Mouse (Mus musculus): Measurements from ENCODE around the gene Cx3cr1. TPM values are rescaled to one million over a fixed set of nuclear protein-coding genes. Genes with fewer than 3 reads are reported as not detected.

Gene Cx3cr1
- polyA plus RNA-seq, 1 experiment from 2014 or later: 7.0 TPM

DNA sequence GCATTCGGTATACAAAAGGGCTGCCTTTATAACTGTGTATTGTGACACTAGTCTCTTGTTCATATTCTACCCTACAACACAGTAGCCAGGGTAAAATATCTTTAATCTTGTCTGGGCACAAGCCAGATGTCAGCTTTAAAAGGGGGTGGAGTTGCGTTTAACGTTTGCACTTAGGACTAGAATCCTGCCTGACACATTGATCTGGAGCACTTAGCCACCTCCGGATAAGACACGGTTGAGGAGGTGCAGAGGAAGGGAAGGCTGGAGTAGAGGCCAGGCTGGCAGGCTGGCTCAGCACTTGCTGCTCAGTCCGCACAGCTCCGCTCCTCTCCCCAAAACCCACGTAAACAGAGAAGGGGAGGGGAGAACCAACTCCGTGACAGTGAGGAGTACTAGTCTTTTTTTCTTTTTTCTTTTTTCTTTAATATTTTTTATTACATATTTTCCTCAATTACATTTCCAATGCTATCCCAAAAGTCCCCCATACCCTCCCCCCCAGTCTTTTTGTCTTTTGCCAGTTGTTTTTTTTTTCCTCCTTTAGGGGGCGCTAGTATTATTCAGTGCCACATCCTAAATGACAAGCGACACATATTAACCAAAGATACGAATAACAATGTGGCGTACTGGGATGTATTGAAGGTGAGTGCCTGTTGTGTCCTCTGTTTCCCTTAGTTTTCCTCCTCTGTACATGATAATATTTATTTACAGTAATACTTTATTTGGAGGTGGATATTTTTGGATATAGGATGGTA lies 156.4 kb downstream of the Cx3cr1 start:
- no peaks in the 10 kb centered on the region for H3K27me3 ChIP-seq (replicated peaks; ENCODE audit: control insufficient read depth, insufficient read depth, low read length)
- WGBS: 77% methylated on average over 13 of the region's 13 CpGs
- H3K4me3 ChIP-seq (ENCODE audit: low read depth, low read length): no peak overlapping the region
- H3K27ac ChIP-seq (ENCODE audit: low read depth, low read length): no peak overlapping the region
- no peak overlapping the region for H3K4me2 ChIP-seq
- no peaks in the 10 kb centered on the region for H3K9me3 ChIP-seq (ENCODE audit: control insufficient read depth, low read length)
- H3K9ac ChIP-seq (ENCODE audit: low read depth, low read length): no peak overlapping the region
- H3K36me3 ChIP-seq (ENCODE audit: control insufficient read depth, insufficient read depth, low read length): peaks cover 35% of the 10 kb centered on the region
- no peaks in the 10 kb centered on the region for H3K4me1 ChIP-seq (replicated peaks; ENCODE audit: control insufficient read depth, insufficient read depth, low read length)
- no peak for DNase-seq (ENCODE audit: low spot score)
- ATAC-seq (replicated peaks; ENCODE audit: low FRiP score): no peak

DNA sequence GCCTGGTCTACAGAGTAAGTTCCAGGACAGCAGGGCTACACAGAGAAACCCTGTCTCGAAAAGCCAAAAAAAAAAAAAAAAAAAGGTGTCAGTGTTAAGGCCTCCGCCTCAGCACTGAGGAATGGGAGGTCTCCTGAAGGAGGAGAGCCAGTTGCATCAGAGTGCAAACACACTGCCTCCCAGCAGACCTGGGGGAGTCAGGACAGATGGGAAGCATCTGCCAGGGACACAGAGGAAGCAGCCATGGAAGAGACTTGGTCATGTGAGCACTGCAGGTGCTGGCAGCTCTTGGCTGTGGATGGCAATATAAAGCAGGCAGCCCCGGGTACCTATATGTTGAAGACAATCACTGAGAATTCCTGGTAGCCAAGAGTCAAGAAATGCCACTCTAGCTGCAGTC lies 159.7 kb downstream of the Cx3cr1 start:
- Histone ChIP-seq H3K4me1 (replicated peaks; ENCODE audit: control insufficient read depth, insufficient read depth, low read length) (no peaks in the 10 kb centered on the region), H3K36me3 (ENCODE audit: control insufficient read depth, insufficient read depth, low read length) (peaks cover 37% of the 10 kb centered on the region), H3K27me3 (replicated peaks; ENCODE audit: control insufficient read depth, insufficient read depth, low read length) (no peaks in the 10 kb centered on the region), H3K9me3 (ENCODE audit: control insufficient read depth, low read length) (no peaks in the 10 kb centered on the region), H3K9ac (ENCODE audit: low read depth, low read length) (no peak overlapping the region), H3K4me3 (ENCODE audit: low read depth, low read length) (no peak overlapping the region), H3K27ac (ENCODE audit: low read depth, low read length) (no peak overlapping the region), H3K4me2 (no peak overlapping the region)
- ATAC-seq (replicated peaks; ENCODE audit: low FRiP score): no peak
- 84% methylated on average over 3 of the region's 3 CpGs for whole genome bisulfite sequencing
- DNase-seq (ENCODE audit: low spot score): no peak

DNA sequence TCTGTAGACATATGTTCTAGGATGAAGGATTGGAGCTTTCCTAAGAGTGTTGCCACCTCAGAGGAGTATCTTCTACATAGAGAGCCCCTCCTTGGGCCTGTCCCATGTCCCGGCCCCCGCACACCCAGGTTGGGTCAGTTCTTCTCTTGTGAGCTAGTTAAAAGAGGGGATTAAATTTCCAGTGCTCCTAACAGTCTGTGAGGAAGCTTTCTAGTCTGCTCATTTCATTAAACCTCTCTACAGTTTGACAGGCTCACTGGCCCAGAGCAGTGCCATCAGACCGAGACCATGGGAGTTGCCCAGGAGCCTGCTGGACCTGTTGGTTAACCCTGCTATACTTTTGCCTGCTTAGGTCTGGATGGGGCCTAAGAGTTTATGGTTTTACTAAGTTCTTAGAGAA lies 161.0 kb downstream of the Cx3cr1 start:
- H3K4me3 ChIP-seq (ENCODE audit: low read depth, low read length): no peak overlapping the region
- ATAC-seq (replicated peaks; ENCODE audit: low FRiP score): no peak
- peaks cover 32% of the 10 kb centered on the region for H3K36me3 ChIP-seq (ENCODE audit: control insufficient read depth, insufficient read depth, low read length)
- H3K9ac ChIP-seq (ENCODE audit: low read depth, low read length): no peak overlapping the region
- H3K27ac ChIP-seq (ENCODE audit: low read depth, low read length): no peak overlapping the region
- H3K4me1 ChIP-seq (replicated peaks; ENCODE audit: control insufficient read depth, insufficient read depth, low read length): no peaks in the 10 kb centered on the region
- 92% methylated on average over 3 of the region's 3 CpGs for WGBS
- H3K27me3 ChIP-seq (replicated peaks; ENCODE audit: control insufficient read depth, insufficient read depth, low read length): no peaks in the 10 kb centered on the region
- DNase-seq (ENCODE audit: low spot score): no peak
- H3K9me3 ChIP-seq (ENCODE audit: control insufficient read depth, low read length): no peaks in the 10 kb centered on the region
- H3K4me2 ChIP-seq: no peak overlapping the region

DNA sequence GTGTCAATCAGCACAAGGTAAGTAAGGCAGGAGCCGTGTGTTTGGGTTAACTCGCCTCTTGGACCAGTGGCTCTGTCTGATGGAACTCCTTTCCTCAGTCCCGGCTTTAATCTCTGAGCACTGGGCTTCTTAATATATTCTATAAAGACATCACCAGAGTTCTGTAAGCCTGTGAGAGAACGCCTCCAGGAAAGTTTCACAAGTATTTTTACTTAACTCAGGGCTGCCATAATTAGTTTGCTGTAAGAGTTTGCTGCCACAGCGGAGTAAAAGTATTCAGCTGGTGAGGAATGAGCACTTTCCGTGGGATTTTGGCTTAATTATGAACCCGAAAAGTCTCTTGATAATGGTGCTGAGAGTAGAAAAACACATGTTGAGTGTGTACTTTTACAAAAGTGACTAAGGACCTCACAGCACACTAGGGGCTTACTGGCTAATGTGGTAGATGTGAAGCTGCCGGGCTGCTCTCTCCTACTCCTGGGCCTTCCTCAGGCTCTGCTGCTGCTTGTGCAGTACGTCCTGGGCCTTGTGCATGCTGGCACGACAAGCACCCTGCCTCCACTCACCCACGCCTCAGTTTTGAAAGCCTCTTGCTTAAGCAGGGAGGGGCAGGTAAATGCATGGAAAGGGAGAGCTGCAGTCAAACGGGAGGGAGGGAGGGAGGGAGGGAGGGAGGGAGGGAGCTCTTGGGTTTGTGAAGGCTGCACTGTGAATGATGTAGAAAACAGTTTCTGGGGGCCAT lies 167.1 kb downstream of the Cx3cr1 start:
- H3K9me3 ChIP-seq (ENCODE audit: control insufficient read depth, low read length): no peaks in the 10 kb centered on the region
- H3K27ac ChIP-seq (ENCODE audit: low read depth, low read length): no peak overlapping the region
- no peak overlapping the region for H3K4me3 ChIP-seq (ENCODE audit: low read depth, low read length)
- no peaks in the 10 kb centered on the region for H3K4me1 ChIP-seq (replicated peaks; ENCODE audit: control insufficient read depth, insufficient read depth, low read length)
- H3K27me3 ChIP-seq (replicated peaks; ENCODE audit: control insufficient read depth, insufficient read depth, low read length): no peaks in the 10 kb centered on the region
- 86% methylated on average over 12 of the region's 12 CpGs for WGBS
- no peak overlapping the region for H3K4me2 ChIP-seq
- DNase-seq (ENCODE audit: low spot score) (no peak), ATAC-seq (replicated peaks; ENCODE audit: low FRiP score) (no peak)
- no peak overlapping the region for H3K9ac ChIP-seq (ENCODE audit: low read depth, low read length)
- H3K36me3 ChIP-seq (ENCODE audit: control insufficient read depth, insufficient read depth, low read length): peaks cover 8% of the 10 kb centered on the region; the same call in 1 of the 2 replicates

DNA sequence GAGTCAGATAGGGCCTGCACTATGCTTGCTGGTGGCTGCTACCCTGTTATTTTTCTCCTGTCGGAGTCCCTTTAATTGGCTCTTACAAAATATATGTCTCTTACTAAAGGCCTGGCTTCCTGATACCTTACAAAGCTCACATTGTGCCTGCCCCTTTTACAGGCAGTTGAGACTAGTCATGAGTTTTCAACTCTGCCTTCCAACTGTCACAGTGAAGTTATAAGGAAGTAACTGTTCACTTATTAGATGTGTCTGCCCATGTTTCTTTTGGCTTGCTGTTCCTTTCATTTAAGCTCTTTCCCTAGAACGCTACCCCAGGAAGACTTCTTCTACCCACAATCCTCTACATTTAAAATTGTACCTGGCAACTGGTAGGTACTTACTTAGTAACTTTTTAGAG lies 170.2 kb downstream of the Cx3cr1 start:
- no peaks in the 10 kb centered on the region for H3K27me3 ChIP-seq (replicated peaks; ENCODE audit: control insufficient read depth, insufficient read depth, low read length)
- no peak overlapping the region for H3K27ac ChIP-seq (ENCODE audit: low read depth, low read length)
- no peaks in the 10 kb centered on the region for H3K9me3 ChIP-seq (ENCODE audit: control insufficient read depth, low read length)
- H3K9ac ChIP-seq (ENCODE audit: low read depth, low read length): no peak overlapping the region
- H3K36me3 ChIP-seq (ENCODE audit: control insufficient read depth, insufficient read depth, low read length): 0 out of 2 replicates have a peak, but pooled peaks cover 2% of the 10 kb centered on the region
- H3K4me2 ChIP-seq: no peak overlapping the region
- no peak for DNase-seq (ENCODE audit: low spot score)
- 90% methylated on average over 2 of the region's 2 CpGs for WGBS
- ATAC-seq (replicated peaks; ENCODE audit: low FRiP score): no peak
- peaks cover 8% of the 10 kb centered on the region for H3K4me1 ChIP-seq (replicated peaks; ENCODE audit: control insufficient read depth, insufficient read depth, low read length)
- no peak overlapping the region for H3K4me3 ChIP-seq (ENCODE audit: low read depth, low read length)

DNA sequence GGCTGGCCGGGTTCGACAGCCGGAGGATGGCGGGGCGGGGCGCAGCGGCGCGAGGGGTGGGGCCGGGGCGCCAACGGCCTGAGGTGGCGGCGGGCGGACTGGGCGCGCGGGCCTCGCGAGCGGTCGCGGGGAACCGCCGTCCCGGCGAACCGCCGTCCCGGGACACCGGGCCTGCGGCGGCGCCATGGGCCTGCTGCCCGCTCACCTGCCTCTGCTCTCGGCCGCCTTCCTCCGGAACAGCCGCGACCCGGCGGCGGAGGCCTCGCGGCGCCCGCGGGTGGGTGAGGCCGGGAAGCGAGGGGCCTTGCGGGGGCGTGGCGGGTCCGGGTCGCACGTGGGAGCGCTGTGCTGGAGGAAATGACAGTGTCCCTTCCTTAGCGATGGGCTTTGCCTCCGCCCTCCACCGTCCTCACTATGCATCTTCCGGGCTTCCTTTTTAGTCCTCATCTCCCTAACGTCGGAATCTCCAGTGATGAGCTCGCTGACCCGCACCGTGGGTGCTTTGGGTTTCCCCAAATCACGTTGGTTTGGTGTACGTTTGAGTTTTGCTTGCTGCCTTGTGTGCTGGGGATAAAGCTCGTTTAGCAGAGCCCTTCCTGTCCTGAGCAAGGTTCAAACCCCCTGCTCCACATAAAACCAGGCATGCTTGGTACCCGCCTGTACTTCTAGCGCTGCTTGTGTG lies 174.5 kb downstream of the Cx3cr1 start:
- Histone ChIP-seq H3K4me1 (replicated peaks; ENCODE audit: control insufficient read depth, insufficient read depth, low read length) (peaks cover 8% of the 10 kb centered on the region), H3K4me2 (peak overlapping the region; percentile 89), H3K4me3 (ENCODE audit: low read depth, low read length) (peak overlapping the region; percentile 96), H3K9me3 (ENCODE audit: control insufficient read depth, low read length) (no peaks in the 10 kb centered on the region), H3K27me3 (replicated peaks; ENCODE audit: control insufficient read depth, insufficient read depth, low read length) (no peaks in the 10 kb centered on the region), H3K36me3 (ENCODE audit: control insufficient read depth, insufficient read depth, low read length) (0 out of 2 replicates have a peak, but pooled peaks cover 2% of the 10 kb centered on the region), H3K9ac (ENCODE audit: low read depth, low read length) (peak overlapping the region; percentile 83), H3K27ac (ENCODE audit: low read depth, low read length) (peak overlapping the region; percentile 68)
- under 1% methylated on average over 43 of the region's 71 CpGs for WGBS
- DNase-seq (ENCODE audit: low spot score) (no peak), ATAC-seq (replicated peaks; ENCODE audit: low FRiP score) (peak; percentile 83)

DNA sequence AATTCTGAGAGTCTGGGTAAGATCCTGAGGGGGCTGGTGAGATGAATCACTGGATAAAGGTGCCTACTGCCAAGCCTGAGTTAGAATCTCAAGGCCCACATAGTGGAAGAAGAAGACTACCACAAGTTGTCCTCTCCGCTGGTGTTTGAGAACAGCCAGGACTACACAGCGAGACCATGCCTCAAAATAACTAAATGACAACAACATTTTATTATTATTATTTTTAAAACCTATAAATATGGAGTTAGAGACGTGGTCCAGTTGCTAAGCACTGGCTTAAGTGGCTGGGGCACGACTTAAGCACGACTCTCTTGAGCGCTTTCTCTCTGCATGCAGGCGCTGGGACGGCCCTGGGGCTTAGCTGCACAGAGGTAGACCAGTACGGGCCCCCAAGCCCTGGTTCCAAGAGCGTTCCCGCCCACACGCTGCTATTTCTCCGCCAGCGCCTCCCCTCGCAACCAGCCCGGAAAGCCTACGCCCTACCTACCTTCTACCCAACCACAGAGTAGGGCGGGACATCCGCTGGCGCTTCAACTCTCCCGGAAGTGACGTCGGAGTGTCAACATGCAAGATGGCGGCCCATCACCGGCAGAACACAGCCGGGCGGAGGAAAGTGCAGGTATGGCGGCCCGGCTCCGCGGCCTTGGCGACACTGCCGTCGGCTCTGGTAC lies 175.2 kb downstream of the Cx3cr1 start, which contains the start of gene Wdr48:
Wdr48 (plus strand) TSS at position 540 of the 671 bp plus-strand sequence.
- ATAC-seq (replicated peaks; ENCODE audit: low FRiP score): peak; percentile 99
- Histone ChIP-seq H3K4me3 (ENCODE audit: low read depth, low read length) (peak within 1 kb of the TSS; percentile 96), H3K27me3 (replicated peaks; ENCODE audit: control insufficient read depth, insufficient read depth, low read length) (no peaks in the 10 kb centered on the region), H3K4me1 (replicated peaks; ENCODE audit: control insufficient read depth, insufficient read depth, low read length) (peaks cover 8% of the 10 kb centered on the region), H3K9me3 (ENCODE audit: control insufficient read depth, low read length) (no peaks in the 10 kb centered on the region), H3K9ac (ENCODE audit: low read depth, low read length) (peak within 1 kb of the TSS; percentile 83), H3K27ac (ENCODE audit: low read depth, low read length) (peak within 1 kb of the TSS; percentile 68), H3K36me3 (ENCODE audit: control insufficient read depth, insufficient read depth, low read length) (no peaks in the 10 kb centered on the region), H3K4me2 (peak within 1 kb of the TSS; percentile 89)
- DNase-seq (ENCODE audit: low spot score): peak; percentile 94
- WGBS: 3% methylated on average over 34 of the region's 34 CpGs

DNA sequence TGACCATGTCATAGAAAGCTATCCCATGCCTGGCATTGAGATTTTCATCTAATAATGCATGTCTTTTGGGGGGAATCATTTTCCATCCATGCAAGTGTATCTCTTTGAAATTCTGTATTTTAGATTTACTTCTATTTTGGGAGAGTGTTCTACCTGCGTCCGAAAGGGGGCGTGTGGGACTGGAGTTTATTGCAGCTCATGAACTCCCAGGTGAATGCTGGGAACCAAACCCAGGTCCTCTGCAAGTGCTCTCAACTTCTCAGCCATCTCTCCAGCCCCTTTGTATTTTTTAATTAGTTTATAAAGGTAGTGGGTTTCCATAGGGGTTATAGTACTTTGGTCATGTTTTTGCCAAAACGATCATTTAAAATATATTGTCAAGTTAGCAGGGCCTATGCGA lies 175.8 kb downstream of the Cx3cr1 start:
- H3K27ac ChIP-seq (ENCODE audit: low read depth, low read length): no peak overlapping the region
- no peak for DNase-seq (ENCODE audit: low spot score)
- H3K36me3 ChIP-seq (ENCODE audit: control insufficient read depth, insufficient read depth, low read length): no peaks in the 10 kb centered on the region
- no peaks in the 10 kb centered on the region for H3K9me3 ChIP-seq (ENCODE audit: control insufficient read depth, low read length)
- peaks cover 8% of the 10 kb centered on the region for H3K4me1 ChIP-seq (replicated peaks; ENCODE audit: control insufficient read depth, insufficient read depth, low read length)
- 0 out of 2 replicates have a peak overlapping the region, but pooled peaks have one; percentile 96 for H3K4me3 ChIP-seq (ENCODE audit: low read depth, low read length)
- peak overlapping the region; percentile 83 for H3K9ac ChIP-seq (ENCODE audit: low read depth, low read length)
- 80% methylated on average over 5 of the region's 5 CpGs for WGBS
- peak overlapping the region; percentile 70 for H3K4me2 ChIP-seq
- no peaks in the 10 kb centered on the region for H3K27me3 ChIP-seq (replicated peaks; ENCODE audit: control insufficient read depth, insufficient read depth, low read length)
- ATAC-seq (replicated peaks; ENCODE audit: low FRiP score): no peak
